Mouse (Mus musculus) retina, postnatal 7 days (tissue): ENCODE measurements at regions not wholly inside any gene's neighbourhood (a gene's known extent, or its start where the extent isn't known, plus 50 kb on each side); places are given as distances from the start of the nearest gene placed in this dataset.
"Not testable (repeated sequence)": the region's sequence is repeated elsewhere in the genome, so short reads cannot be mapped to it uniquely, and the experiment has no call there.

Experiments used
- DNase-seq: peaks from one replicate; pipeline ENCODE4 v3.0.0-alpha.2; 2012; ENCODE audit warnings: low read depth, low spot score

DNA sequence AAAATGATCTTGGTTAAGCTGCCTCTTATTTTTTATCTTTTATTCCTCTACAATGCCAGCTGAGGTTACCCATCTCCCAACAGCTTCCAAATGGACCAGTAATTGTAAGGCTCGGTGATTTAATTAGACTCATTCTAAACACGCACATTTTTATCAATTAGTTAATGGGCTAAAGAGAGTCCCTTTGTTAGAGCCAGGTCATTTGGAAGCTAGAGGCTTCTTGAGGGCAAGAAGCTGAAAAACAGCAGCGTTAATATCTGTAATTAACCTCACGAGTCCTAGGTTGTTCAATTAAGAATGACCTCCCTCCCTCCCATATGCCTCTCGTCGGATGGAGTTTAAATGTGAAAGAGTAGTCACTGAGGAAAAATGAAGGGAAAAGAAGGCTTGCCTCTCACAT, 66.5 kb downstream of the Otx2 start:
- DNase-seq, result no peak

- no peak for DNase-seq
Measured at GRCm38 (mm10) chr14:48603490-48603889, 70.1 kb downstream of the Otx2 start.

DNA sequence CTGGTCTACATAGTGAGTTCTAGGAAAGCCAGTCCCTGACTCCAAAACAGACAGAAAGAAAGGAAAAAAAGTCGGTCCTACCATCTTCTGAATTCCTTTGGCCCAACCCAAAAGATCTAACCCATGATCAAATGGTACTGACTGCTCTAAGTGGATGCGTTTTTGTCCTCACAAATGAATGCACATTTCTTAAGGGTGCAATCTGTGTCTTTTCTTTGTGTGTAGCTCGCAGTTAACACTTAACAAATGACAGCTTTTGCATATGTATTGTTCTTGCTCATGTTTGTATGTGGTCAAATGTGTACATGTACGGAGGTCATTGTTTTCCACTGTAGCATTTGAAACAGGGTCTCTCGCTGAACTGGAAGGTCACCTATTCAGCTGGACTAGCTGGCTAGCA, 79.3 kb downstream of the Otx2 start:
- no peak for DNase-seq

- DNase-seq, result peak; percentile 57
Measured at GRCm38 (mm10) chr14:48593363-48593762, 80.3 kb downstream of the Otx2 start.

- DNase-seq, result no peak
Measured at GRCm38 (mm10) chr14:48591483-48592230, 82.0 kb downstream of the Otx2 start.

GRCm38 (mm10) chr14:48590426-48590825, 83.2 kb downstream of the Otx2 start:
- DNase-seq, result no peak

GRCm38 (mm10) chr14:48589702-48590325, 83.8 kb downstream of the Otx2 start:
- no peak for DNase-seq

DNA sequence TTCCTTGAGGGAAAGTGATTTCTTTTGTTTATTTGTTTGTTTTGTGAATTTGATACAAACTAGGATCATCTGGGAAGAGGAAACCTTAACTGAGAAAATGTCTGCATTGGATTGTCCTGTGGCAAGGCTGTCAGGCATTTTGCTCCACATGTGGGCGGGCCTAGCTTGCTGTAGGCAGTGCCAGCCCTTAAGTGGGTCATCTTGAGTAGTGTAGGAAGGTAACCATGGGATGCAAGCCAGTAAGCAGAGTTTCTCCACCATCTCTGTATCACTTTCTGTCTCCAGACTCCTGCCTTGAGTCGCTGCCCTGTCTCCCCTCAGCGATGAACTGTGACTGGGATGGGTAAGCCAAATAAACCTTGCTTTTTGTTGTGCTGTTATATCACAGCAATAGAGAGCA, 87.8 kb downstream of the Otx2 start:
- DNase-seq, result no peak

DNA sequence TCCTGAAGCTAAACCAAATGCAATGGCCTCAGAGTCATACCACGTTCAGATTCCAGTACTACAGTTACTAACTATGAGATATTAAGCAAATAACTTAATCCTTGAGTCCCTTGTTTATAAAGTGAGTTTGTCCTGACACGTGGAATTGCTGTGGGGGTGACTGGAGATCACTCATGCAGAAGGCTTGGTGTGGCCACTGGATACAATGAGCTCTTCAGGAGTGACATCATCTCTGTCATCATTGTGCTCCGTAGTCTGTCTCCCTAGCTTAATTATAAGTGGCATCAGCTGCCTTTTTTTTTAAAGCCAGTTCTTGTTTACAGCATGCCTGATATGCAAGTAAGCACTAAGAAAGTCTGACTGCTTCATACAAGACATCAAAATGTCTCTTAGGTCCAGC, 89.0 kb downstream of the Otx2 start:
- DNase-seq, result no peak

GRCm38 (mm10) chr14:48583516-48583915, 90.1 kb downstream of the Otx2 start:
- DNase-seq, result no peak

- DNase-seq, result no peak
Measured at GRCm38 (mm10) chr14:48582080-48582479, 91.5 kb downstream of the Otx2 start.

- not testable (repeated sequence) for DNase-seq
Measured at GRCm38 (mm10) chr14:48581308-48581707, 92.3 kb downstream of the Otx2 start.

DNA sequence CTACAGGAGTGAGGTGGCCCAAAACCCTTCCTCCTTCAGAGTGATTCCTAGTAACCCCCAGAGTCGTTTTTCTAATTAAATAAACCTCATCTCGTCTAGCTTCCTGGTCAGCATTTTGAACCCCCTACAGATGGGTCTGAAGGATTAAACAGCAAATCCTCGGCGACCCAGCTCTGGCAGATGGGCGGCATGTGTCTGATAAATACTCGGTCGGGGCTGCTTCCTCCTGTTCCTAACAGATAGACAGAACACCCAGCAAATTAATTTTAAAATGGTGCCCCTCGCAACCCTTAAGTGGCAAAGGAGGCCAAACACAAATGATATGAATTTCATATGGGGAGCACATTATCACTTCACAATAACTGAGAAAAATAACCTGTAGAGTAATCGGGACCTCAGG, 93.2 kb downstream of the Otx2 start:
- DNase-seq, result peak; percentile 59

DNA sequence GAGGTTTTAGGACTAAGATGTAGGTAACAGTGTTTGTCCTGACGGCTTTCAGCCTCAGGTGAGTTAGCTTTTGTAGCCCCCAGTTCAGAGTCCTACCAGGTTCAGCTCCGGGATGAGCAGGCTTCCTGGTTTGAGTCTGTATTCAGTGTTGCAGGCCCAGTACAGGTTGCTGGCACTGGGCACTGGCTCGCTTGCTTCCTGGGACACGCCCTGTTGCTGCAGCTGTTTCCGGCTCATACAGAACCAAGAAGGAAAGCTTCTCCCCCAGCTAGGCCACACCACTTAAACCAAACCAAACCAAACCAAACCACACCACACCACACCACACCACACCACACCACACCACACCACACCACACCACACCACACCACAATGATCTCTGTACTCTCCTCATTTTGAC, 93.6 kb downstream of the Otx2 start:
- DNase-seq, result no peak
